Mouse (Mus musculus) bone marrow macrophage, adult 2 months (primary cell): ENCODE data around the gene Mmp21.

ENCODE experiments used
- CTCF ChIP-seq: IDR thresholded peaks from 2 replicates; pipeline ENCODE4 v1.5.1; 2012; ENCODE audit warnings: low read depth, mild to moderate bottlenecking, low read length, moderate library complexity
- POLR2A ChIP-seq: IDR thresholded peaks from 2 replicates; pipeline ENCODE4 v1.6.1; 2012; ENCODE audit warnings: mild to moderate bottlenecking, low read depth, low read length, borderline replicate concordance

- TF ChIP-seq CTCF (no peak), POLR2A (no peak)
Measured at GRCm38 (mm10) chr7:133627184-133627936, 52.5 kb downstream of the Mmp21 start.
